Mouse (Mus musculus) liver, adult (tissue): ENCODE measurements around the gene Atp5k.

Source experiments
- GATA4 ChIP-seq: IDR thresholded peaks from 2 replicates; pipeline ENCODE4 v1.6.1; 2014; ENCODE audit warnings: mild to moderate bottlenecking, low read length; ENCODE audit not compliant: insufficient replicate concordance

The Atp5k gene

DNA sequence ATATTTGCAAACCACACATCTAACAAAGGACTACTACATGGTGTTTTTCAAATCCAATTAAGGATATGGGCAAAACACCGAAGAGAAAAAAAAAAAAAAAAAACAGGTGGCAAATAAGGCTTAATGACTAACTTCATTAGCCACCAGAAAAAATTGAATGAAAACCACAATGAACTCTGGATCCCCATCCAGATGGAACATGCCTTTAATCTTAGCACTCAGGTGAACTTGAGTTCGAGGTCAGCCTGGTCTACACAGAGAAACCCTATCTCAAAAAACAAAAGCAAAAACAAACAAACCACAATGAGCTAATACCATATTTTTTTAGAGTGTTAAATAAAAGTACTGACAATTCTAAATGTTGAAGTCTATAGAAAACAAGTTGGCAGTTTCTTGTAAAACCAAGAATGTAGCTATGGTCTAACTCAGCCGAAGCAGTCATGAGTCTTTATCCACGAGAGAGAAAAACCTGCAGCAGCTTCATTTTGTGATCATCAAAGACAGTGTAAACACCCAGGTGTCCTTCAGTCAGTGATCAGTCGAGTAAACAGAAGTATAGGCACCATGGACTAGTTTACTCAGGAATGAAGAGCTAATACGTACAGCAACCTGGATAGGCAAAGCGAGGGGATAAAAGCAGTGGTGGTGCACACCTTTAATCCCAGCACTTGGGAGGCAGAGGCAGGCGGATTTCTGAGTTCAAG lies 16.7 kb upstream of the Atp5k start:
- TF ChIP-seq GATA4: no peak

DNA sequence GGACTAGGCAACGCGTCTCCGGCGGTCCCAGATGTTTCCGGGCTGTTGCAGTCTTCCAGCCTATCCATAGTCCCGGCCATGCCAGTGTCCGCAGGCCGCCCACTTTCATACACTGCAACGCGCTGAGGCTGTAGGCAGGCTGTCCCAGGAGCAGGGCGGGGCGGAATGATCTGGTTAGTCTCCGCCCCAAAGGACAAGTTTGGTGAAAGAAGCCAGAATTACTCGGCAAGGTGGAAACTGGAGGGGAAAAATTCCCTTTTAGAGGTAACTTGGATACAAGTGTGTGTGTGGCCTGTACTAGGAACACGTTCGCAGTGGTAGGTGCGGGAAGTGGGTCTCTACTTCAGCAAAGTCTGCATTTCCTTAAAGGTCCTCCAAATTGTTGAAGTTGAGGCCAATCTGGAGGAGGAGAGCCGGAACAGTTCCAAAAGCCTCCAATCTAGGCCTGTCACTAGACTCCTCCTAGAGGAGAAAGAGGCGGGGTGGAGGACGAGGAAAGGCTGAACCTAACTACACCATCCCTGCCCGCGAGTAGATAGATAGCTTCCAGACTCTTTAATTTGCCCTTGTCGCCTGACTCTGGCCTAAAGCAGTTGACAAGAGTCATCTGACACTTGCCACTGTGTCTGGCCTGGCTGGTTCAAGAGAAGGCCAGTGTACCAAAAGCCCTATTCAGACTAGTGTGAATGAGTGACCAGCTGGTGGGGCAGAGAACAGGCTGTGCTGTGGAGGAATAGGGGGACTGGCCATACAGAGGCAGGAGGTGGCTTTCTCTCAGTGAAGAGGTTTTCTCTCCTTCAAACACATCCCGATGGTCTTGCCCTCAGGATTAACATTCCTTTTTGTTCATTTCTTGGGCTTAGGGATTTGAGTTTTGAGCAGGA lies 14.8 kb upstream of the Atp5k start, which contains the start of gene Mfsd7a:
Mfsd7a (minus strand) TSS at position 107 of the 884 bp plus-strand sequence.
- TF ChIP-seq GATA4: no peak; the same call in 1 of the 2 replicates

DNA sequence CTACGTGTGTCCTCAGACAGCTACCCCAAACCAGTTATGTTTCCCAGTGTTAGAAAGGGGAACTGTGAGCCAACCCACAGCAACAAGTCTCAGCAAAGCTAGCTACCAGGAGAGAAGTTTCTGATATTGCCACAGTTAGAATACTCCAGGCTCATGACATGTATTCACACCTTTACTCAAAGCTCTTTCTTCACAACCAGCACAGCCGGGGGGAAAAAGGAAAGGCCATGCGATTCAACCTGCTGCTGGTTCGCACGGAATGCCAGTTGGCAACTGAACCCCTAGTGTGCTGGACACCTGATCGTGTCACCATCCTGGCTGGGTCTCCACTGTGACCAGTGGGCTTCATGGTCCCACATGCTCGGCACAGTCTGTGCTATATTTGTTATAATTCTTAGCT lies 13.6 kb upstream of the Atp5k start:
- no peak for TF ChIP-seq GATA4

DNA sequence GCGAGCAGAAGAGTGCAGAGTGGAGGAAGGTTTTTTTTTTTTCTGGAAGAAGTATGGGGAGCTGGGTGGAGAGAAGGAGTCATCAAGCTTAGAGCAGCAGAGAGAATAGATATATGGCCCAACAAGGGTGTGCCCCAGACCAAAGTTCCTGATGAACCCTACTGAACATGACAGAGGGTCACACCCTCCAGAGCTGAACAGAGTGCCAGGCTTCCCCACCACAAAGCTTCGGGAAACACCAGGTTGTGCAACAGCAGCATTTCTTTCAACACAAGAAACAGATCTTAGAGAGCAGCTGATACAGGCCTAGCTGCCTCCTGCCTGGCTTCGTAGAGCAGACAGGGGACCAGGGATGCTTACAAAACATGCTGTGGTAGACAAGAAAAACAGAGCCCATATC lies 12.7 kb upstream of the Atp5k start:
- TF ChIP-seq GATA4: no peak

DNA sequence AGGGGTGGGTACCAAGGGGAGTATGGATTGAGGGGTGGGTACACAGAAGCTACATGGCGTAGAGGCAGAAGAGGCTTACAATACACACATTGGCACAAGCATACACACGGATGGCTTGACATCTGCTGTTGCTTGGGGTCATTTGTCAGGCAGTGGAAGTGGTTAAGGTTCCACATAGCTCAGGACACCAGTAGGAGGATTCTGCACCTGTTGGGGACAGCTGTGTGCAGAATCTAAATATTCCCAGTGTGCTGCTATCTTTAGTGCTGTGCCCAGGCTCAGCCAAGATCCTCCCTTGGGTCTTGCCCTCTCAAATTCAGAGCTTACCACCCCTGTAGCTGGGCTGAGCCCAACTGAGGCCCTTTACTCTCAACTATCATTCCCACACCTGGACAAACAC lies 1.9 kb upstream of the Atp5k start:
- TF ChIP-seq GATA4: no peak

DNA sequence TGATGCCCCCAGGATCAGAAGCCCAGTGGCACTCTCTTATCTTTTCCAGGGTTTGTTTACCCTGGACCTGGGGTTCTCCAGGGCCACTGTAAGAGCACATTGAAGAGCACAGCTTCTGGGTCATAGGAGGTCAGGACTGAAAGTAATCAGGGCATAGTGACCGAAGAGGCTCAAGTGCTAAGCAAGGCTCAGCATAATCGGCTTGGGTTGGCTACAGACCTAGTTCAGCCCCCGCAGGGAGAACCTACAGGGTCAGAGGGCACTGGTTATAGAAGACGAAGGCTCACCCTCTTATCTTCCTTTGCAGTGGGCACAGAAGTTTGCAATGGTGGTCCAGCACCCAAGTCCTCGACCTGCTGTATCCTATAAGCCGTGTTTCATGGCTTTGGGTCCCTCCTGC lies 3.1 kb downstream of the Atp5k start:
- TF ChIP-seq GATA4: 0 out of 2 replicates have a peak, but pooled peaks have one; percentile 23

DNA sequence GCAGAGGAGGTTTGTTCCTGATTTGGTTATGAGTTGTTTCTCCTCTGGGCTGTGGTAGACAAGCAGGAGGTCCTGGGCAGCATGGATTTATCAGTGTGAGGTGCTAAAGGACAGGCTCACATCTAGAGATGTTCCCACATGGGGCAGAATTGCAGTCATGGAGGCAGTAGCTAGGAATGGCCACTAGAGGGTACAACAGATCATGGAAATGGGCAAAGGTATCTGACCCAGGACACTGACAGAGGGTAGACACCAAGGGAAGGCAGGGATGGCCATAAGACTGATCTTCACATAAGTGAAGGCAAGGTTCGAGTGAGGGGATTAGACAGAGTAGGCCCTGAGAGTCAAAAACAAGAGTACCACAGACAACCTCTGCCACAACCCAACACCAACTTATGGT lies 7.1 kb downstream of the Atp5k start:
- TF ChIP-seq GATA4: no peak

DNA sequence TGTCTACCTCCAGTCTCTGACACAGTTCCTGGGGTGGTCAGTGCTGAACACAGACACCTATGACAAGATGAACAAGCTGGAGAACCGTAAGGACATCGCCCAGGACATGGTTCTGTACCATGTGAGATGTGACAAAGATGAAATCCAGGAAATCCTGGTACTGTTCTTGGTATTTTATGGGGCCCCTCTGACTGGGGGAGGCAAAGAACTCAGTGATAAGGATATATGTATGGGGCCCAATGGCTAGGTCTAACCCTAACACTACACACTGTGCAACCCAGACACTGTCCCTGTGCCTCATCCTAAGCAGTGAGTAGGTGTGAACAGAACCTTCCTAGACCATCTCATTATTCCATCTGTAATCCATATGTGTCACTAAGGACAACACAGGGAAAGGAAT lies 10.8 kb downstream of the Atp5k start:
- TF ChIP-seq GATA4: no peak

DNA sequence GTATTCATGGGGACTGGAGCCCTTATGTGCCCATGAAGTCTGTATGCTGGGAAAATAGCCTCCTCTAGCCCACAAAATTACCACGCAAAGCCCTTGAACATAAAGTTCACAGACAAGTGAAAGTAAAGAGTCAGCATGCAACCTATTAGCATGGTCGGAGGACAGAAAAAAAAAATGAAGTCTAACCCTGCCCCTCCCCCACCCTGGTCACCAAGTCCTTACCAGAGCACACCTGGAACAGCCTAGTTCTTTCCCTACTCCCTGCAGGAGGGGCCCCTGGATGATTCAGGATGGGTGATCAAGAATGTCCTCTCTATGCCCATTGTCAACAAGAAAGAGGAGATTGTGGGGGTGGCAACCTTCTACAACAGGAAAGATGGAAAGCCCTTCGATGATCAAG lies 11.5 kb downstream of the Atp5k start:
- TF ChIP-seq GATA4: no peak

DNA sequence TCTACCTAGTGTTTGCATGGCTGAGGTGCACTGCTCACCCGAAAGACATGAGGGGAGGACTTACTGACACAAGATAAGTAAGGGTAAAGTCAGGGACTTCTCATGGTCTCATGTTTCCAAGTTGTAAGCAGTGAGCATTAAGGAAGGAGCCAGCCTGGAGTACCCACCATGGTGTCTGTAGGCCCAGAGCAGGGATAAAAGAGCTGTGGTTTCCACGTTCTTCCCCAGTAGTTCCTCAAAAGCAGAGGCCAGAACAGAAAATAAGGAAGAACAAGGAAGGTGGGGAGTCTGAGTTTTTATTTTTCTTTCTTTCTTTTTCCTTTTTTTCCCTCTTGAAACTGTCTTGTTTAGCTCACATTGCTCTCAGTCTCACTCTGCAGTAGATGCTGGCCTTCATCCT lies 19.5 kb downstream of the Atp5k start:
- TF ChIP-seq GATA4: no peak

DNA sequence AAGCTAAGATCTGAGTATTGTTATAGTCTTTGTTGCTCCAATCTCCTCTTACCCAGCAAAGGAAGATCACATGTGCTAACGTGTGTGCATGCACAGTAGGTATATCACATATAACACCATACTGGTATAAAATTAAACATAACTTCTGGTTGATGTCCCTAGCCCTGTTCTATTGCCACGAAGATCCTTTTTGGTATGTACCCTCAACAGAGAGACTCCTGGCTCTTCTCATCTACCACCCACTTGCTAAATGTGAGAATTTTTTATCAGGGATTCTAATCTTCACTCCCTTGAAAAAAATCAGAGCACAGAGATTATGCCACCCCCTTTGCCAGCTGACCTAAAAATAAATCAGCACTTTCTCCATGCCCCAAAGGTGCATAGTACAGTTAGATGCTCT lies 27.3 kb downstream of the Atp5k start:
- no peak for TF ChIP-seq GATA4

DNA sequence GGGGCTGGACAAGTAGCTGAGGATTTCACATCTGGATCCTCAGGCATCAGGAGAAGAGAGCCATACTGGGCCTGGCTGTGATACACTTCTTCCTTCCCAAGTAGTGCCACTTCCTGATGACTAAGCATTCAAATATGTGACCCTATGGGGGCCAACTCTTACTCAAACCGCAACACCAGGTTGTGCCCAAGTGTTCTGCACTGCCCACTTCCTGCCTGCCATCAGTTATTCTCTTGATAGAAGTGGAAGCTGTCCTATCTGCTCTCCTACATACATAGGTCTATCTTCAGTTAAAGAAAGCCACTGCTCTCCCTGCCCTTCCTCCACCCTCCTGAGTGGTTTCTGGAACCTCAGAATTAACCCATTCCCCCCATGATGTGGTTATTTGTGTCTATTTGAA lies 28.8 kb downstream of the Atp5k start:
- TF ChIP-seq GATA4: no peak

DNA sequence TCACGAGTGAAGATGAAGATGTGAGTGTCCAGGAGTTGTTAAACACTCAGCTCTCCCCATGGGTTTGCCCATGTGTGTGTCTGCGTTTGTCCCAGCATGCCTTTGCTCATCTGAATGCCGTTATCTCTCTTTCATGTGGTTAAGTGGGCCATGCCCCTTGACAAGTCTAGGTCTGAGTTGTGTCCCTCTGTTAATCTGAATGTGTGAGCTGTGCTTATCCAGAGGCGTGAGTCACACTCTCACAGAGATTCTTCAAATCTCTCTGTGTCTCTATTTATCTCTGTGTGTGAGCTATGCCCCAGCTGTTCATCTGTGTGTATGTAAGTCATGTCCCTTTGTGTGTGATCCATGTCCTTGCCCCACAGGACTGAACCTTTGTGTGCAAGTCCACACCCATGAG lies 30.8 kb downstream of the Atp5k start:
- TF ChIP-seq GATA4: no peak

DNA sequence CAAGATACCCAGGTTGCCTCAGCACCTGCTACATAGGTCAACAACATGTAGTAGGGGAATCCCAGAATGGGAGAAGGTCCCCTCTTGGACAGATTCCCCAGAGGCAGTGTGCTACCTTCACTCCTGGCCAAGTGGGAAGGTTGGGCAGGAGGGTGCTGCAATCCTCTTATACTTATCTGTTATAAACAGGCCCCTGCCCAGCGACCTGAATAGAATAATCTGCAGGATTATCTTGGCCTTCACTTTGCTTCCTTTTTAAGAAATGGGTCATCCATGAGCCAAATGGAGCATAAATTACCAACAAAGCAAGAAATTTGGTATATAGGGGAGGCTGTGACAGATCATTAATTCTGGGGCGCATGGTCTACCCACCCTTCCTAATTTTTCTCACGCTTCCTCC lies 44.5 kb downstream of the Atp5k start:
- no peak for TF ChIP-seq GATA4

DNA sequence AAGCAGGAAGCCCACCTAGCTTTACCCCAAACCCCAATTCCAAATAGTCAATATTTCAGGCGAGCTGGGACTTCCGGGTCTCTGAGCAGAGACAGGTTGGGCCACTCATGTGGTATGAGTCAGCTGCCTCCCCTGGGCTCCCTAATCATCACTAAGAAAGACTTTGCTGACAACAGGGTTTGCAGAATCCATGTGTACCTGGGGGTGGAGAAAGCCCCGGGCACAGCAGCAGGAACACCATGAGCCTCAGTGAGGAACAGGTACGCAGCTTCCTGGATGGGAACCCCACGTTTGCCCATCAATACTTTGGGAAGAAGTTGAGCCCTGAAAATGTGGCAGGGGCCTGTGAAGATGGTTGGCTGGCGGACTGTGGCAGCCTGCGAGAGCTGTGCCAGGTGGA lies 46.0 kb downstream of the Atp5k start, which contains the start of gene Pde6b:
Pde6b (plus strand) TSS at position 191 of the 400 bp plus-strand sequence.
- TF ChIP-seq GATA4: no peak

DNA sequence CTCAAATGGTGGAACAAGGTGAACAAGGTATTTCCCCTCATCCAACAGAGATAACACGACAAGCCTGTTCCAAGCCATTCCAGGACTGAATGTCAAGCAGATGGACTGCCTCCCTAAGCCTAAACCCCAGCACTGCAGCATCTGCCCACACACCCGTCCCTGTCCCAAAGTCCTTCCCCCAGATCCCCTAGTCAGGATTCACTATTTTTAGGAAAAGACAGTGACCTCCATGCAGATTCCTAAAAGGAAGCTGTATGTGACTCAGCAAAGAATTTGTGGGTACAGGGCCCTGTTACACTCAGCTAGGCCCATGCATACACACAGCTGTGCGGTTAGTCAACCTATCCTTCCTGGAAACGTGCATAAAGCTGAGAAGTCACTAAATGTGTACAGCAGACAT lies 47.8 kb downstream of the Atp5k start:
- TF ChIP-seq GATA4: no peak
